Mouse (Mus musculus) thymus, adult 2 months (tissue): ENCODE results near the gene Slc29a3.

Source experiments
- CTCF ChIP-seq: fragments of 200-500 bp; IDR thresholded peaks from 2 replicates; pipeline ENCODE4 v1.5.1; 2012; ENCODE audit warnings: mild to moderate bottlenecking, control low read depth, low read length, moderate library complexity, borderline replicate concordance; ENCODE audit not compliant: control insufficient read depth, poor library complexity, insufficient read depth; ENCODE audit errors: extremely low read depth
- POLR2A ChIP-seq: fragments of 200-500 bp; IDR thresholded peaks from 2 replicates; pipeline ENCODE4 v1.6.1; 2012; ENCODE audit warnings: mild to moderate bottlenecking, low read length, control low read depth, moderate library complexity; ENCODE audit not compliant: control insufficient read depth, poor library complexity, insufficient read depth; ENCODE audit errors: extremely low read depth

- TF ChIP-seq POLR2A (no peak), CTCF (no peak)
Measured at GRCm38 (mm10) chr10:60720461-60720860, 32.1 kb downstream of the Slc29a3 start.
